Mouse (Mus musculus): ENCODE data around the gene Sh3gl2.

- TF ChIP-seq CTCF (IDR thresholded peaks at IDR 0.05; ENCODE audit: low read depth) (no peak), EP300 (optimal IDR thresholded peaks at IDR 0.05) (no peak)
Observed at GRCm38 (mm10) chr4:85175466-85175865, 29.5 kb upstream of the Sh3gl2 start.
